Mouse (Mus musculus) liver, embryonic 16.5 days (tissue): ENCODE results near the gene Fbxl20. TPM values are rescaled to one million over a fixed set of nuclear protein-coding genes. Genes with fewer than 3 reads are reported as not detected.

ENCODE experiments used
- ATAC-seq: fragments of 200-750 bp; cut with Nextera tagmentation; 2 replicates; pipeline ENCODE4 v1.8.0; 2017; ENCODE audit warnings: low read depth, mild to moderate bottlenecking, moderate number of reproducible peaks, moderate library complexity
- H3K27ac ChIP-seq: fragments of 300-500 bp; sonication (generic); 2 replicates; pipeline ENCODE4 v1.5.1; 2014; ENCODE audit warnings: mild to moderate bottlenecking, low read length
- H3K27me3 ChIP-seq: fragments of 300-500 bp; sonication (generic); 2 replicates; pipeline ENCODE4 v1.6.1; 2014; ENCODE audit warnings: low read depth, low read length, mixed read lengths; ENCODE audit not compliant: control insufficient read depth, insufficient read depth
- H3K36me3 ChIP-seq: fragments of 300-500 bp; sonication (generic); 2 replicates; pipeline ENCODE4 v1.6.1; 2014; ENCODE audit warnings: mild to moderate bottlenecking; ENCODE audit not compliant: control insufficient read depth, insufficient read depth
- H3K4me1 ChIP-seq: fragments of 300-500 bp; sonication (generic); 2 replicates; pipeline ENCODE4 v1.6.1; 2014; ENCODE audit warnings: low read depth, low read length, mixed read lengths; ENCODE audit not compliant: control insufficient read depth
- H3K4me2 ChIP-seq: fragments of 300-500 bp; sonication (generic); 2 replicates; pipeline ENCODE4 v1.6.1; 2014; ENCODE audit warnings: low read depth, low read length, mixed read lengths
- H3K4me3 ChIP-seq: fragments of 300-500 bp; sonication (generic); 2 replicates; pipeline ENCODE4 v1.5.1; 2014; ENCODE audit warnings: low read depth, mild to moderate bottlenecking, low read length
- H3K9ac ChIP-seq: fragments of 300-500 bp; sonication (generic); 2 replicates; pipeline ENCODE4 v1.6.1; 2014; ENCODE audit warnings: low read depth, low read length
- H3K9me3 ChIP-seq: fragments of 300-500 bp; sonication (generic); replicated peaks from 2 replicates; pipeline ENCODE4 v1.6.1; 2016; ENCODE audit warnings: low read length; ENCODE audit not compliant: control insufficient read depth
- WGBS: fragments of 180-500 bp; shearing (Covaris S2); extraction: QIAGEN DNeasy Blood & Tissue Kit; methylation state at CpG from one replicate; pipeline ENCODE4 v1.1.7; 2014; ENCODE audit not compliant: insufficient replicate concordance; 5-methylcytosine and 5-hydroxymethylcytosine counted together
- polyA plus RNA-seq: library from polyadenylated mRNA; unstranded; fragments of >200 nt; fragmentation: Nextera tagmentation; extraction: Ambion mirVana; gene quantifications from 2 replicates; pipeline ENCODE4 v1.2.1, GENCODE M21; 2015

Gene Fbxl20
- polyA plus RNA-seq, 1 experiment from 2014 or later: 6.0 TPM

DNA sequence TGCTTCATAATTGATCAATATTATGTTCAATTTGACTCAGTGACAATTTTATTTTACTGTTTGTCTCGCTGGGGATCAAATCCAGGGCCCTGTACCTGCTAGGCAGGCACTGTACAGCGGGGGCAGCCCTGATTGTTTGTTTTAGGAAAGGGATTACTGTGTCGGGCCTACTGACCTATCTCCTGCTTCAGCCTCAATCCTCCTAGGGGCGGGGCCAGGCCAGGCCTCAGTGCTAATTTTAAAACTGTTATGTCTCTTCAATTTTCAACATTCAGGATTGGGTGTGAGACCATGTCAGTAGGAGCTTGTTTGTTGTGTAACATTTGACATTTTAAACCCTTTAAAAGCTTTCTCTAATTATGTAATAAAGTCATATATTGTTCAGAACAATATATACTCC is 36.7 kb downstream of the Fbxl20 start:
- Histone ChIP-seq H3K27ac (no peak overlapping the region), H3K4me1 (no peaks in the 10 kb centered on the region), H3K4me2 (no peak overlapping the region), H3K36me3 (no peaks in the 10 kb centered on the region), H3K4me3 (no peak overlapping the region), H3K27me3 (no peaks in the 10 kb centered on the region), H3K9ac (no peak overlapping the region), H3K9me3 (no peaks in the 10 kb centered on the region)
- WGBS: 57% methylated on average over 4 of the region's 4 CpGs
- no peak for ATAC-seq

DNA sequence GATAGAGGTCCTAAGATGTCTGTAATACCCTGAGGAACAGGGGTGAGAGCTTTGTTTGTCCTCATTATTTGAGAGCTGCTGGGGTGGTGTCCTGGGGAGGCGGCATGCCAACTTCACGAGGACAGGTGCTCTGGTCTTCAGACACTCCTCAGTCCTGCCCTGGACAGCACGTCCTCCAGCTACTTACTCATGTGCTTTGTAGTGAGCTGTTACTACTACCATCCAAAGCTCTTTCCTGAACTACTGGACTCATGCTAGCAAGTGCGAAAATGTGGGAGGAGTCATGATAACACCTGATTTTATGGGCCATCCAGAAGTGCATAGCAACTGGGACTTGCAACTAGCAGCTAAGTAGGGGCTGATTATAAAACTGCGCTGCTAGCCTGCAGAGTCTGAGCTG is 40.5 kb downstream of the Fbxl20 start:
- Histone ChIP-seq H3K4me2 (no peak overlapping the region), H3K36me3 (no peaks in the 10 kb centered on the region), H3K9me3 (no peaks in the 10 kb centered on the region), H3K9ac (no peak overlapping the region), H3K27me3 (no peaks in the 10 kb centered on the region), H3K27ac (no peak overlapping the region), H3K4me1 (no peaks in the 10 kb centered on the region), H3K4me3 (no peak overlapping the region)
- ATAC-seq: no peak
- 72% methylated on average over 5 of the region's 5 CpGs for WGBS

DNA sequence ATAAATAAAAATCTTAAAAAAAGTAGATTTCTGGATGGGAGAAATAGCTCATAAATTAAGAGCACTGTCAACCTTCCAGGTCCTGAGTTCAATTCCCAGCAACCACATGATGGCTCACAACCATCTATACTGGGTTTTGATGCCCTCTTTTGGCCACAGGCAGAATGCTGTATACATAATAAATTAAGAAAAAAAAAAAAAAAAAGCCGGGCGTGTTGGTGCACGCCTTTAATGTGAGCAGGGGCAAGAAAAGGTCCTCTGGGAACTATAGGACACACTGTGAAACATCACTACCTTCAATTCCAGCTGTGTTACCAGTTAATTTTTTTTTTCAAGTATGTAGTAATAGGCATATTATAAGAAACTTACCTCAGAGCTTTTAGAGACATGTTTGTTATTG is 48.9 kb downstream of the Fbxl20 start:
- H3K9me3 ChIP-seq: no peaks in the 10 kb centered on the region
- no peak overlapping the region for H3K4me3 ChIP-seq
- no peak overlapping the region for H3K4me2 ChIP-seq
- 82% methylated on average over 3 of the region's 3 CpGs for WGBS
- peaks cover 4% of the 10 kb centered on the region for H3K36me3 ChIP-seq
- no peak overlapping the region for H3K27ac ChIP-seq
- H3K4me1 ChIP-seq: no peaks in the 10 kb centered on the region
- ATAC-seq: no peak
- H3K9ac ChIP-seq: no peak overlapping the region
- H3K27me3 ChIP-seq: no peaks in the 10 kb centered on the region

DNA sequence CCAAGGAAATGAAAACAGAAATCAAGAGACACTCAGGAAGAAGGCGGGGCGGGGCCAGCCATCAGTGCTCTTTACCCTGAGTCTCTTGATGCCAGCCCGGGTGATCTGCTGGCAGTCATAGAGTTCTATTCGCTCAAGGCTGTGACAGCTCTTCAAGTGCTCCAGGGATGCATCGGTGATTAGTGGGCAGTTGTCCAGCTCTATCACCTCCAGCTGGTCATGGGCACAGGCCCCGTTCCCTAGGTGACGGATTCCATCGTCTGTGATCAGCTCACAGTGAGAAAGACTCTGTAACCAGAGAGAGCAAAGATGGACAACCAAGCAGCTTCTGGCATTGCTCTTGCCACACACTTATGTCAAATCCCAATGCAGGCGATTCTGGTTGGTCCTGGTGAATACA is 59.6 kb downstream of the Fbxl20 start:
- ATAC-seq: no peak
- Histone ChIP-seq H3K9ac (no peak overlapping the region), H3K4me2 (no peak overlapping the region), H3K27ac (no peak overlapping the region), H3K9me3 (no peaks in the 10 kb centered on the region), H3K36me3 (peaks cover 7% of the 10 kb centered on the region; the same call in 1 of the 2 replicates), H3K27me3 (no peaks in the 10 kb centered on the region), H3K4me3 (no peak overlapping the region), H3K4me1 (peaks cover 2% of the 10 kb centered on the region; the same call in 1 of the 2 replicates)
- WGBS: 73% methylated on average over 9 of the region's 9 CpGs

DNA sequence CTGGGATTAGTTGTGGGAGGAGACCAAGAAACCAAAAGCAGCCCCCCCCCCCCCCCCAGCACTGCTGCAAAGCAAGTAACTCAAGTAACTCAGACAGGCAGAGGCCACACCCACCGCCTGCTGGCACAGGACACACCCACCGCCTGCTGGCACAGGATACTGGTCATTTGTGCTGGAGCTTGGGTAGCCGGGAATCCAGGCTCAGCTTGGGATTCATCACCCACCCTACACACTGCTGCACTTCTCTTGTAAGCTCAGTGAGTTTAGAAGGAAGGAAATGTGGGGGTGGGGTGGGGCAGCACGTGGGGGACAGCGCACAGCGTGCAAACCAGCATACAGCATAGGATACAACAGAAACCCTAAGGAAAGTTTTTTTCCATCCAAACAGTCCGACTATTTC is 62.0 kb downstream of the Fbxl20 start:
- Histone ChIP-seq H3K27ac (no peak overlapping the region), H3K4me2 (no peak overlapping the region), H3K9me3 (no peaks in the 10 kb centered on the region), H3K4me3 (no peak overlapping the region), H3K27me3 (no peaks in the 10 kb centered on the region), H3K9ac (no peak overlapping the region), H3K4me1 (peaks cover 2% of the 10 kb centered on the region; the same call in 1 of the 2 replicates), H3K36me3 (peaks cover 7% of the 10 kb centered on the region; the same call in 1 of the 2 replicates)
- ATAC-seq: no peak
- WGBS: 30% methylated on average over 7 of the region's 7 CpGs

DNA sequence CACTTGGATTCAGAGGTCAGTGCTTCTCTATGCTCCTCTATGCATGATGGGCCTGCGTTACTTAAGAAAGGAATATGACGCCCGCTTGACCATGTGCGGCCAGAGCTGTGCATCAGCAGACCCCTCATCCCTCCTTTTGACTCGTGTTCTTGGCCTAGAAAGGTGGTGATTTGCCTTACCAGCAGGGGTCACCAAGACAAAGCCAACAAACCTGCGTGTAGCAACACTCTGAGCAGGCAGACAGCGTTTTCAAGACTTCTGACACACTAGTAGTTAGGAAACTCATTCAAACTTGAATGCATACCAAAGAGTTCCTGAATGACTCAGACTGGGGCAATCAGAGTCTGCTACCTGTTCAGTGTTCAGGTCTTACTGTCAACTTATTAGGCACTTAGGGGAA is 63.6 kb downstream of the Fbxl20 start:
- H3K4me2 ChIP-seq: no peak overlapping the region
- no peak overlapping the region for H3K27ac ChIP-seq
- no peaks in the 10 kb centered on the region for H3K9me3 ChIP-seq
- no peaks in the 10 kb centered on the region for H3K27me3 ChIP-seq
- H3K36me3 ChIP-seq: peaks cover 3% of the 10 kb centered on the region; the same call in 1 of the 2 replicates
- no peak for ATAC-seq
- no peak overlapping the region for H3K4me3 ChIP-seq
- 76% methylated on average over 7 of the region's 7 CpGs for WGBS
- H3K4me1 ChIP-seq: peaks cover 2% of the 10 kb centered on the region; the same call in 1 of the 2 replicates
- no peak overlapping the region for H3K9ac ChIP-seq

DNA sequence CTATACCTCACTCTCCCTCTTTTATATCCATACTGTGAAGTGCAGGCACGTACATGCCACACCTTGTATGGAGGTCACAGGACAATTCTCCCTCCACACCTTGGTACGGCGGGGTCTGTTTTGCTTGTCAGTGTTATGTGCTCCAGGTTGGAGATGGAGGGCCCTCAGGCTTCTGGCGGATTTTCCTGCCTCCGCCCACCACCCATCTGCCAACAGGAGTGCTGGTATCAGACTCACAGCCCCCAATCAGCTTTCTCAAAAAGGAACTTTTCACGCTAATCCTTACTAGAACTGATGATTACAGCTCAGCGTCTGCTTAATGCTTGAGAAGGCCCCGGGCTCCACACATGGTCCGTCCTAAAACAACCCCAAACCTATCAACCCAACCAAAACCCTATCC is 64.1 kb downstream of the Fbxl20 start:
- Histone ChIP-seq H3K27me3 (no peaks in the 10 kb centered on the region), H3K36me3 (peaks cover 3% of the 10 kb centered on the region; the same call in 1 of the 2 replicates), H3K27ac (no peak overlapping the region), H3K4me3 (no peak overlapping the region), H3K4me2 (no peak overlapping the region), H3K9me3 (no peaks in the 10 kb centered on the region), H3K4me1 (peaks cover 2% of the 10 kb centered on the region; the same call in 1 of the 2 replicates), H3K9ac (no peak overlapping the region)
- 77% methylated on average over 9 of the region's 9 CpGs for WGBS
- no peak for ATAC-seq

DNA sequence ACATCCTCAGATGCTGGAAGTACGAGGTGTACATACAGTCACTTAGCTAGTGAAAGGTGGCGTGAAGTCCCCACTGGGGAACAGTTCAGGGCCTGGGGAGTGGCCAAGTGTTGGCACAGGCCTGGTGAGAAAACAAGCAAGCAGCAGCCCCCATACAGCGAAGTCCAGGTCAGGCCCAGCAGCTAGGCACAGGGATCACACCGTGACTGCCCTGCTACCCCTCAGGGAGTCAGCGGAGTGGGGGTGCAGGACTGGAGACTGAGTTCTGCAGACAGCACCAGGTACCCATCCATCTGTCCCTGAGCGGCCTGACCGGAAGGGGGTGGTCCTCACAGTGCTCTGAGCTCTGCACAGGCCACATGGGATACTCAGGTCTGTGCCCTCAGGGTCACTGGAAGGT is 67.5 kb downstream of the Fbxl20 start:
- Histone ChIP-seq H3K36me3 (no peaks in the 10 kb centered on the region), H3K4me2 (no peak overlapping the region), H3K9ac (no peak overlapping the region), H3K4me3 (no peak overlapping the region), H3K27me3 (no peaks in the 10 kb centered on the region), H3K4me1 (no peaks in the 10 kb centered on the region), H3K27ac (no peak overlapping the region), H3K9me3 (no peaks in the 10 kb centered on the region)
- WGBS: 74% methylated on average over 7 of the region's 7 CpGs
- no peak for ATAC-seq

DNA sequence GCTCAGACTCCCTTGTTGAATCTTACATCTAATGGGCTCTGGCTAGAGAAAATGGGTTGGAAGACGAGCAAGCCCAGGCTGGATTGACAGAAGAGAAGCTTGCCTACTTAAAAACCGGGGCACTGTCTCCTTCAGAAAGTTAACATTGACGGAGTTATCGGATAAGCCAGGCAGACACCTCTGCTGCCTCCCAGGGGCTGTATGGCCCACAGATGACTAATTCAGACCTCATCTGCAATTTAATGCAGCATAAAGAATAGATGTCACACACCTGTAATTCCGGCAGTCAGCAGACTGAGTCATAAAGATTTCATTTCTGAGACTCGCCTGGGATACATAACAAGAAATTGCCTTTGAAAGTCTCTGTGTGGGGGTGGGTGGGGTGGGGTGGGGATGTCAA is 69.8 kb downstream of the Fbxl20 start:
- 69% methylated on average over 6 of the region's 6 CpGs for WGBS
- no peak overlapping the region for H3K27ac ChIP-seq
- H3K4me2 ChIP-seq: no peak overlapping the region
- H3K4me3 ChIP-seq: no peak overlapping the region
- H3K27me3 ChIP-seq: no peaks in the 10 kb centered on the region
- no peak for ATAC-seq
- H3K4me1 ChIP-seq: no peaks in the 10 kb centered on the region
- H3K9ac ChIP-seq: no peak overlapping the region
- H3K36me3 ChIP-seq: no peaks in the 10 kb centered on the region
- H3K9me3 ChIP-seq: no peaks in the 10 kb centered on the region
